Mouse (Mus musculus): ENCODE measurements around the gene Peg12. TPM values are rescaled to one million over a fixed set of nuclear protein-coding genes. Genes with fewer than 3 reads are reported as not detected.

The Peg12 gene
- polyA plus RNA-seq (2016; fragmentation: Nextera tagmentation; extraction: Ambion mirVana) = 6.2 TPM in 2 replicates

DNA sequence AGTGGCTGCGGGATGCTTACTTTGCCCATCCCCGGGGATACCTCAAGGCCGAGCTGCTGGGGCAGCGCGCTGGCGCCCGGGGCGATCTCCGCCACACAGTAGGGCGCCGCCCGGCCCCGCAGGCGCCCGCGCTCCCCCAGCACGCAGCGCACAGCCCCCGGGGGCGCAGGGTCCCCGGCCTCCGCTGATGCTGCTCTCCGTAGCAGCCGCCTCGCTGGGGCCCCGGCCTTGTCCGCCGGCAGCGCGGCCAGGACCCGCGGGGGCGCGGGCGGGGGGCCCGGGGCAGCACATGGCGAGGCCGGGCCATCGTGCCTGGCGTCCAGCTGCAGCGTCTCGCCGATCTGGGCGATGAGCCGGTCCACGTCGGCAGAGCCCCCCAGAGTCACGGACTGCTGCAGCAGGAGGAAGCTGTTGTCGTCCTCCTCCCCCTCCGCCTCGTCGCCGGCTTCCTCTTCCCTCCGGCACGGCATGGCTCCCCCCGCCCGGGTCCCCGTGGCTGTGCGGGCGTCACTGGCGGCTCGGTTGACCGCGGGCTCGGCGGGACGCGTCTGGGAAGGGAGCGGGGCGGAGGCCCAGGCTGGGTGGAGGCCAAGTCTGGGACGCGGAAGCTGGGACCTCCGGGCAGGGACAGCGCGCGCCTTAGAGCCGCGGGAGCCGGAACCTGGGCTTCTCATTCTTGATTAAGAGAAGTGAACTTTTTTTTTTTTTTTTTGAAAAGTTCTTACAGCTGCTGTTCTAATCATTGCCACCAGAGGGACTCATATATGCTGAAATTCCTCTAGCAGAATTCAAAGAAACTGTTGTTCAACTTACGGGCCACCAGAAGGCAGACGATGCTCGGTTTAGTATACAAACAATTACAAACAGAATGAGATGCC lies at the start of gene Peg12:
Peg12 (minus strand) TSS at position 633 of the 878 bp plus-strand sequence.
- H3K4me3 ChIP-seq = peak within 1 kb of the TSS; percentile 53
- peaks cover 22% of the 10 kb centered on the region for H3K27me3 ChIP-seq (replicated peaks)
- H3K9me3 ChIP-seq (replicated peaks) = no peaks in the 10 kb centered on the region
- peak within 1 kb of the TSS; percentile 68 for H3K4me2 ChIP-seq
- peak within 1 kb of the TSS; percentile 64 for H3K27ac ChIP-seq
- peak within 1 kb of the TSS; percentile 44 for H3K9ac ChIP-seq
- WGBS (ENCODE audit: insufficient replicate concordance) = 9% methylated on average over 77 of the region's 82 CpGs
- H3K36me3 ChIP-seq = no peaks in the 10 kb centered on the region
- H3K4me1 ChIP-seq = no peaks in the 10 kb centered on the region
- peak; percentile 72 for ATAC-seq

DNA sequence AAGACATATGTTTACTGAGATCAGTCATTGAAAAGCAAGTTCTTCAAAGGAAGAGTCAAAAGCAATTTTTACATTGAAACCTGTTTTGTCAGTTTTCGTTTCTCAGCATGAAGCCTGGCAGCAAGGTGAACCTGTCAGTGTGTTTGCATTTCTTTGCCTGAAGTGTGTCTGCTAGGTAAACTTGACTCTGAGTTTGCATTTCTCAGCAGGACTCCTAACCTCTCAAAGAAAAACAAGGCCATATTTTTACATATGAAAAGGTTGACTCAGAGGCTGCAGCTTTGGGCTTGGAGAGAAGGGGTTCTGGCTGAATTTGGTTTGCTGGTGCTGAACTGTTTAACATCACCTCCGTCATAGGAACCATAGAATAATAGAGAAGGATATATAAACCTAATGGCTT lies 21.8 kb upstream of the Peg12 start:
- no peak overlapping the region for H3K4me2 ChIP-seq
- no peak overlapping the region for H3K9ac ChIP-seq
- no peaks in the 10 kb centered on the region for H3K27me3 ChIP-seq (replicated peaks)
- no peaks in the 10 kb centered on the region for H3K9me3 ChIP-seq (replicated peaks)
- no peak overlapping the region for H3K4me3 ChIP-seq
- no peaks in the 10 kb centered on the region for H3K36me3 ChIP-seq
- WGBS (ENCODE audit: insufficient replicate concordance) = 17% methylated on average over 2 of the region's 2 CpGs
- no peak for ATAC-seq
- H3K4me1 ChIP-seq = no peaks in the 10 kb centered on the region
- H3K27ac ChIP-seq = no peak overlapping the region

DNA sequence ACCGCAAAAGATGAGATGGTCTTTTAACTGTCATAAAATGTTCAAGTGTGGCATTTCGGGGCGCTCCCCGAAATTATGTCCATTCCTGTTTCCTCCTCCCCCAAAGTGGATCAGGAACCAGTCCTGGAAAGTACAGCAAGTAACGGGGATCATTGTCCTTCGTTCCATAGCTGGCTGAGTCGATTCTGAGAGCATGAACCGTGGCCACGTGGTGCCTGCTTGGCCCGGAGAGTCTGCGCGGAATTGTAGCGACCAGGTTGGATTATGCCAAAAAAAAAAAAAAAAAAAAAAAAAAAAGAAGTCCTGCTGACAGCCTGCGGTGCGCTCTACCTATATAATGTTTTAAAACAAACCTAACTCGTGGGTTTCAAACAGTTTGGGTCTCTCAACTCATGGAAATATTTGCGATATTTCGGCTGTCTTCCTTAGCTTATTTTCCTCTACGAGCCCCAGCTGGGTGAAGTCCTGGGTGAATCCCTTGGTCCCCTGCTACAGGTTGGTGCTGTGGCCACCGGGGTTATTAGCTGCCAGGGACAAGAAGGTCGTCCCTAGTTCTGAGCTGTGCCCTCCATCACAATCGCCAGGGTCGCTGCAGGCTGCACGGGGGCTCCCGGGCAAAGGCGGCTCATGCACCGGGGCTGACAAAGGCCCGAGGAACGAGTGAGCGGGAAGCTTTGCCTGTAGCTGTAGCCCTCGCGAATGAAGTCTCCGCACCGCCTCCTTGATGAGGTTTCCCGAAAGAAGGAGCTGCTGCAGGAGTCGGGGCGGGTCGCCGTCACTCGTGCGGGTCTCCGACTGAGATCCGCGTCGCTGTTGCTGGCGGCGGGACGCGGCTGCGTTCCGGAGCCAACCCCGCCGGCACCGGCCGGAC lies 1.1 kb downstream of the Peg12 start:
- H3K4me3 ChIP-seq = peak overlapping the region; percentile 53
- peak overlapping the region; percentile 68 for H3K4me2 ChIP-seq
- H3K9me3 ChIP-seq (replicated peaks) = no peaks in the 10 kb centered on the region
- H3K36me3 ChIP-seq = no peaks in the 10 kb centered on the region
- peak overlapping the region; percentile 44; the same call in 1 of the 2 replicates for H3K9ac ChIP-seq
- ATAC-seq = no peak
- WGBS (ENCODE audit: insufficient replicate concordance) = 26% methylated on average over 55 of the region's 55 CpGs
- H3K27me3 ChIP-seq (replicated peaks) = peaks cover 22% of the 10 kb centered on the region
- H3K27ac ChIP-seq = peak overlapping the region; percentile 64
- no peaks in the 10 kb centered on the region for H3K4me1 ChIP-seq

DNA sequence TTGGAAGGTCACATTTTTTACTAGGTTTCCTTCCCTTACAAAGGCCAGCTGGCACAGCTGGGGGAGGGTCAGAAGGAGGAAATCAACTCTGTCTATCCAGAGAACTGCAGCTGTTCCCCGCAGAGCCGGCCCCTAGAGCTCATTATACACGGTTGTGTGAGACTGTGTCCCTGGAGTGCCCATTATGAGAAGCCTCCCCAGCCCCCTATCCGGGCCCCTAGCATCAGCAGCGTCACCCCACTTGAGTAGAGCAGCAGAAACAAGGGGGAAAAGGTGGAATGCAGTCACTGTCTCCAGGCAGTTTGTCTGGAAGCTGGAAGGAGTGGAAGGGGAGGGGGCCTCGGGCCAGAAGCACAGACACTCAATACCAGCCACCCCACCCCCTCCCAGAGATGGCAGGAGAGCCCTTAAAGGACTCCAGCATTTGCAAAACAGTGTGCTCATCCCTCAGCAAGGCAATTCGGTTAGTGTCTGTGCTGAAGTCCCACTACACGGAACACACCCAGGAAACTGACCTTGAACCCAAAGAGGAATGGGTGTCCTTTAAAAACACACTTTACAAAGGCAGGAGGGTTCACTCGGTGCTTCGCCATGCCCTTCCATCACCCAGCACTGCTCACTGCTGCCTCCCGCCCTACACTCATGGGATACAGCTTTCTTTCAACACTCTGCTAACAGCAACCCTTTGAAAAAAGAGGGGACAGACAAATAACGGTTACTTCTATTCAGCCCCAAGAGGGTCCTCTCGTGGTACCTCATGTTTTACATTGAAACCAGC lies 1.9 kb downstream of the Peg12 start:
- no peaks in the 10 kb centered on the region for H3K9me3 ChIP-seq (replicated peaks)
- peak overlapping the region; percentile 19 for H3K4me3 ChIP-seq
- no peak overlapping the region for H3K9ac ChIP-seq
- WGBS (ENCODE audit: insufficient replicate concordance) = 29% methylated on average over 13 of the region's 13 CpGs
- peak overlapping the region; percentile 41 for H3K4me2 ChIP-seq
- H3K36me3 ChIP-seq = no peaks in the 10 kb centered on the region
- H3K4me1 ChIP-seq = no peaks in the 10 kb centered on the region
- ATAC-seq = no peak
- peaks cover 22% of the 10 kb centered on the region for H3K27me3 ChIP-seq (replicated peaks)
- no peak overlapping the region for H3K27ac ChIP-seq

DNA sequence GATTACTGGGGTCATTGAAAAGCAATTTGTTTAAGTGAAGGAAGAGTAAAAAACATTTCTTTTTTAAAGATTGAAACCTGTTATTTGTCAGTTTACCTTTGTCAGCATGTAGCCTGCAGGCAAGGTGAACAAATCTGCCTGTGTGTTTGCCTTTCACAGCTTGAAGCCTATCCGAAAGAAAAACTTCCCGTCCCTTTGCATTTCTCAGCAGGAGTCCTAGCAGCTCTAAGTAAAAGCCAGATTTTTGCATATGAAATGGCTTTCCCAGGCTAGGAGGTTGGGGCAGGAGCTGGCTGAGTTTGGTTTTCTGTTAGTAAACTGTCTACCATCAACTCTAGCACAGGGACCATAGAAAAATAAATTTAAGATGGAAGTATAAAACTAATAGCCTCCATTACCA lies 12.0 kb downstream of the Peg12 start:
- H3K36me3 ChIP-seq = no peaks in the 10 kb centered on the region
- 21% methylated on average over 2 of the region's 2 CpGs for WGBS (ENCODE audit: insufficient replicate concordance)

DNA sequence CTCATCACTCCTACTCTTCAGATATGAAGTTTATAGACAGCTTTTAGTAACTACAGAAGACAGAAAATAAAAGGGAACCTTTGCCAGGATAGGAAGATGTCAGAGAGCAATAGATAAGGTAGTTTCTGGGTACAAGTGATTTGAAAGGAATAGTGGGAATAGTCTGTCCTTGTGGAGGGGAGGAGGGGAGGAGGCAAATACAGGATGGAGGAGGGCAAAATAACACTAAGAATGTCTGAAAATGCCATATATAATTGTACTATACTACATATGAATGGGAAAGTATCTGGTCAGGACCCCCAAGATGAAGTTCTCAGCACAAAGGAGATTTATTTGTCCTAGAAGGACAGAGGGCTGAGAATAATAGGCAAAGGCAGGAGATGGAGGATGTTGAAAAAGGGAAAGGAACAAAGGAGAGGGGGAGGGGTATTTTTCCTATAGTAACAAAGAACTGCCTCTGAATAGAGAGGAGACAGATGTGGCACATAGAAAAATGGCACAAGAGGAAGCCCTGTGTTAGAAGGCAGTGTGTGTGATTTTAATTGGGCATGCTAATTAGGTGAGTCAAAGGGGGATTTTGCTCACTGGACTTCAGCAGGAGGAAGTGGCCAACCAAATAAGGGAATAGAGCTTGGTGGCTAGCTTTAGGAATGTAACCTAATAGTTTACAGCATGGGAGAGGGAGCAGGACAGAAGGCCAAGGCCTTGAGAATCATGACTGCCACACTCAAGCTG lies 18.7 kb downstream of the Peg12 start:
- no peak for ATAC-seq

More for the DNA sequence above, 12.0 kb downstream of the Peg12 start:
- no peak overlapping the region for H3K4me2 ChIP-seq
- no peak overlapping the region for H3K4me3 ChIP-seq
- no peaks in the 10 kb centered on the region for H3K9me3 ChIP-seq (replicated peaks)
- no peaks in the 10 kb centered on the region for H3K27me3 ChIP-seq (replicated peaks)
- no peak overlapping the region for H3K9ac ChIP-seq
- no peaks in the 10 kb centered on the region for H3K4me1 ChIP-seq
- ATAC-seq = no peak
- H3K27ac ChIP-seq = no peak overlapping the region

DNA sequence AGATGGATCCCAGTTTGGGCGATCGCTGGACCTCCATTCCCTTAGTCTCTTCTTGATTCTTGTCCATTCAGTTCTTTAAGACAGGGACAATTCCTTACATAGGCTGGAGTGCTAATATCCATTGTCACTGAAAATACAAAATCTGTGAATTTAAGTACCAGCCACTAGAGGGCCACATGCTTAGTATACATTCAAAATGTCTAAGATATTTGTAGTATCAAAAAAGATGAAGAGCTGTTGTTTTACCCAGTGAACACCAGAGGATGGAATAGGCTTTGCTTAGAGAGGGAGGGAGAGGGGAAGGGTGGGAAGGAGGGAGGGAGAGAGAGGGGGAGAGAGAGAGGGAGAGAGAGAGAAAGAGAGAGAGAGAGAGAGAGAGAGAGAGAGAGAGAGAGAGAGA lies 27.9 kb downstream of the Peg12 start:
- Histone ChIP-seq H3K4me3 (no peak overlapping the region), H3K27ac (no peak overlapping the region), H3K4me1 (no peaks in the 10 kb centered on the region), H3K4me2 (no peak overlapping the region), H3K9ac (no peak overlapping the region), H3K36me3 (no peaks in the 10 kb centered on the region), H3K27me3 (replicated peaks) (no peaks in the 10 kb centered on the region), H3K9me3 (replicated peaks) (no peaks in the 10 kb centered on the region)
- 24% methylated on average over 2 of the region's 2 CpGs for WGBS (ENCODE audit: insufficient replicate concordance)
- ATAC-seq = no peak

More for the DNA sequence above, 18.7 kb downstream of the Peg12 start:
- no peaks in the 10 kb centered on the region for H3K9me3 ChIP-seq (replicated peaks)
- H3K27ac ChIP-seq = no peak overlapping the region
- H3K4me2 ChIP-seq = no peak overlapping the region
- no peaks in the 10 kb centered on the region for H3K4me1 ChIP-seq
- no peaks in the 10 kb centered on the region for H3K36me3 ChIP-seq
- no peaks in the 10 kb centered on the region for H3K27me3 ChIP-seq (replicated peaks)
- no peak overlapping the region for H3K4me3 ChIP-seq
- H3K9ac ChIP-seq = no peak overlapping the region

DNA sequence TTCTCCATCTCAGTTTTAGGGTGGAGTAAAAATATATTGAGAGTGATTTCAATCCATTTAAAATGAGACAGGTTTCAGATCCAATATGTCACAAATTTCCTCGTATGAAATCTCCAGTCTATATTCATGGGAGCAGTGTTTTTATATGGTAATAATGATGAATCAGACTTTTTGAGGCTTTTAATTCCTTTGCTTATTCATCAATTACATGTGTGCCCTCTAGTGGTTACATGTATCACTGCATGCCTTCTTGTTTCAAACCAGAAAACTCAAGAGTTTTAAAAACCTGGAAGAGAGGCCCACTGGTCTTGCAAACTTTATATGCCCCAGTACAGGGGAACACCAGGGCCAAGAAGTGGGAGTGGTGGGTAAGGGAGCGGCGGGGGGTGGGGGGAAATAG lies 31.1 kb downstream of the Peg12 start:
- no peaks in the 10 kb centered on the region for H3K4me1 ChIP-seq
- no peak for ATAC-seq
- 17% methylated on average over 3 of the region's 3 CpGs for WGBS (ENCODE audit: insufficient replicate concordance)

DNA sequence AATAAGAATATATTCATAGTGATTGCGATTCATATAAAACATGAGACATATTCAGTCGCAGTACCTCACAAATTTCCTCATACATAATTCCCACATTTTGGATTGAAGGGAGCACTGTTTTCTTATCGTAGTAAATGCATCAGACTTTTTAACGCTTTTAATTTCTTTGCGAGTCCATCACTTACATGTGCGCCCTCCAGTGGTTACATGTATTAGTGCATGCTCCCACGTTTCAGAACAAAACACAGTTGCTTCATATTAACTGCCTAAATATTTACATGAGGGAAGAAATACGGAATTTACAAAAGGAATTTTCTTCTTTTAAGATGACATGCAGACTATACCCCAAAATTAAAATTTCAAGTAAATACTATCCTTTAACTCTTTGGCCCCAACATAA lies 36.0 kb downstream of the Peg12 start:
- Histone ChIP-seq H3K9me3 (replicated peaks) (no peaks in the 10 kb centered on the region), H3K36me3 (no peaks in the 10 kb centered on the region), H3K4me2 (no peak overlapping the region), H3K27ac (no peak overlapping the region), H3K27me3 (replicated peaks) (no peaks in the 10 kb centered on the region), H3K4me3 (no peak overlapping the region), H3K9ac (no peak overlapping the region), H3K4me1 (no peaks in the 10 kb centered on the region)
- 21% methylated on average over 8 of the region's 8 CpGs for WGBS (ENCODE audit: insufficient replicate concordance)
- ATAC-seq = no peak

More for the DNA sequence above, 31.1 kb downstream of the Peg12 start:
- Histone ChIP-seq H3K36me3 (no peaks in the 10 kb centered on the region), H3K9ac (no peak overlapping the region), H3K4me3 (no peak overlapping the region), H3K9me3 (replicated peaks) (no peaks in the 10 kb centered on the region), H3K4me2 (no peak overlapping the region), H3K27me3 (replicated peaks) (no peaks in the 10 kb centered on the region), H3K27ac (no peak overlapping the region)

DNA sequence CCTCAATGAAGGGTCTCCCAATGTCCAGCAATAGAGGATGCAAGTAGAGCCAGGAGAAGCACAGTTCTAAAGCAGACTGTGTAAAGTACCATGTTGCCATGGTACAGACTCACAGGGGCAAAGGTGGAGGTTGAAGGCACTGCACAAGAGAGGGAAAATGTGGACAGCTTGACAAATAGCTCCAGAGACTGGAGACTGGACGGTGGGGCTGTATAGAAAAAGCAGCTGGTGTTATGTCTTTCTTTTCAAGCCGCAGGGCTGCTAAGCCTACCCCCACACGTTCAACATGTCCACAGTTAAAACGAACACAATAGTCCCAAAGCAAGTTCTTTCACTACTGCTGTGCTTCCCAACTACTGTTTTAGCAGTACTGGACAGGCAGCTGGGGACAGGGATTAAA lies 41.1 kb downstream of the Peg12 start:
- no peaks in the 10 kb centered on the region for H3K4me1 ChIP-seq
- no peaks in the 10 kb centered on the region for H3K36me3 ChIP-seq
- 0 out of 2 replicates have a peak, but pooled peaks cover 12% of the 10 kb centered on the region for H3K9me3 ChIP-seq (replicated peaks)
- no peak overlapping the region for H3K27ac ChIP-seq
- H3K9ac ChIP-seq = no peak overlapping the region
- ATAC-seq = no peak
- H3K4me3 ChIP-seq = no peak overlapping the region
- no peak overlapping the region for H3K4me2 ChIP-seq
- no peaks in the 10 kb centered on the region for H3K27me3 ChIP-seq (replicated peaks)
- 40% methylated on average over 4 of the region's 4 CpGs for WGBS (ENCODE audit: insufficient replicate concordance)

DNA sequence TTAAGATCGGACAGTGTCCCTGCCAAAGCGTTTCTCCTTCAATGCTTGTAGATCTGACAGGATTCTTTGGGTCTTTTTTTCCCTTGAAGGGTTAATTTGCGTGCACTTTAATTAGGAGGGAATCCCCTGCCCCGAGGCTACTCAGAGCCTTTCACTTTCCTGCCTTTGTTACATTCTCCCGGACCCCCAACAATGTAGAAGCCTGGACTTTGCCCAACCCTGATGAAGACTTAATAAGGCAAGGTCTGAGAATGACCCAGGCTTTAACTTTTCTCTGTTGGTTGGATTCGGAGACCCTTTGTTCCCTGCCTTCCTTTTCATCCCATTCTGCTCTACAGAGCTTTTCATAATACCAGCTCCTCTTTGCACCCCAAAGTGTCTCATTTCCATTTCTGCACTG lies 43.7 kb downstream of the Peg12 start:
- Histone ChIP-seq H3K4me1 (no peaks in the 10 kb centered on the region), H3K4me2 (no peak overlapping the region), H3K27me3 (replicated peaks) (no peaks in the 10 kb centered on the region), H3K9ac (no peak overlapping the region), H3K4me3 (no peak overlapping the region), H3K36me3 (no peaks in the 10 kb centered on the region), H3K27ac (no peak overlapping the region), H3K9me3 (replicated peaks) (0 out of 2 replicates have a peak, but pooled peaks cover 12% of the 10 kb centered on the region)
- 63% methylated on average over 6 of the region's 6 CpGs for WGBS (ENCODE audit: insufficient replicate concordance)
- ATAC-seq = no peak
